Mouse (Mus musculus): ENCODE data around the gene Lrp2bp. TPM values are rescaled to one million over a fixed set of nuclear protein-coding genes. Genes with fewer than 3 reads are reported as not detected.

The Lrp2bp gene
- total RNA-seq, 2 experiments from 2014 or later: 0.11 to 0.58 TPM

DNA sequence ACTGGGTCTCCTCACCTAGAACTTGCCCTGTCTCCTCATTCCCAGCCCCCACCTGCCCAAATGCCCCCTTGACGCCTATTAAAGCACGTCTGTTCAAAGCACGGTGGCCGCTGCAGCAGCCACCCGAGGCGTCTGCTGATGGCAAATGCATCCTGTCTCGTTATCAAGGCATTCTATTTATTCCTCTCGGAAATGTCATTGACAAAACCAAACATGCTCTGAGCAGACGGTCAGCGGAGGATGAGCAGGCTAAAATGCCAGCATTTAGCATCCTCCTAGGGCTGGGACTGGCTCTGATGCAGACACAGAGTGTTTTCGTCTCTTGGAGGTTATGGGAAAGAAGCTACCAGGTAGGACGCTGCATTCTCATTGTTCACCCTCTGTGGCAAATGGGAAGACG, 41.2 kb downstream of the Lrp2bp start:
- DNase-seq (ENCODE audit: extremely low spot score in 1 of 2, low spot score in 2 of 2): peak; percentile 6 to 39
- no peak overlapping the region for H3K4me3 ChIP-seq
- peak overlapping the region; percentile 53 for H3K27ac ChIP-seq
- no peak for TF ChIP-seq CTCF (IDR thresholded peaks at IDR 0.05)
- intact Hi-C loops (cut with DNase I): no loop called here

DNA sequence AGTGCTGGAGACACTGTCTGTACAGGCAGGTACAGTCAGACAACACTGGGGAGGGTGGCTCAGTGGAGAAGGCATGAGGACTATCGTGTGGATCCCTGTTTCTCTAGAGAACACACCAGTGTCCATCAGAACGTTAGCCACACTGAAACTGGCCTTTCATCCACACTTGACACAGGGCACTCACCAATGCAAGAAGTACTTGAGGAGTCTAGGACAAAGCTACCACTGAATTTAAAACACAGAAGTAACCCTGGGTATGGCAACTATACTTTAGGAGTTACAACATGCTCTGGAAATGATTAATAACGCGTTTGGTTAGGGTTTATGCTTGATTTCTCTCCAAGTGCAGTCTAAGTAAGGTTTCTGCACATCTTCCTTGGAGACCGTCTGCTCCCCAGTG, 73.7 kb downstream of the Lrp2bp start:
- no peak overlapping the region for H3K27ac ChIP-seq
- H3K4me3 ChIP-seq: no peak overlapping the region
- DNase-seq (ENCODE audit: extremely low spot score in 1 of 2, low spot score in 2 of 2): no peak
- intact Hi-C loops (cut with DNase I): no loop called here
- no peak for TF ChIP-seq CTCF (IDR thresholded peaks at IDR 0.05)

DNA sequence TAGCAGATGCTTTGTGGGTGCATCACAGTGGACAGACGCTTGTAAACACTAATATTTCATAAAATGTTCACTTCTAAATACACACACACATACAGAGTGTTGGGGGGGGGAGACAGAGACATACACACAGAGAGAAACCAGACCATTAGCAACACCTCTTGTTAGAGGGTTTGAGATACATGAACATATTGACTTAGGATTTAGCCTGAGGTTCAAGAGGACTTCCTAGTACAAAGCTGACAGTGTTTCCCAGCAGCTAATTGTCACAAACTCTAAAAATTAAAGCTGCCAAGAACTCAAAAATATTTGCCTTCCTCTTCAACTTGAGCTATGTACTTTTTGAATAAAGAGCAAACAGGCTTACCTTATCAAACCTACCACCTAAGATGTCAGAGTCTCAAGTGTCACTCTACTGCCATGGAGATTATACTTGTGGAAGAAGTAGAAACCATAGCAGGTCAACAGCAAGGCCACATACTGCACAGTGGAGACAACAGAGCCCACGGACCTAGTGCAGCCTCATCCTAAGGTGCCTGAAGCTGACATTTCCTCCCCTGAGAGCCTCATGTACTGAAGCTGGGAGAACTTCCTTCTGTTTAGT, 74.5 kb downstream of the Lrp2bp start:
- intact Hi-C loops (cut with DNase I): no loop called here
- DNase-seq (ENCODE audit: extremely low spot score in 1 of 2, low spot score in 2 of 2): no peak
- H3K4me3 ChIP-seq: no peak overlapping the region
- no peak overlapping the region for H3K27ac ChIP-seq
- no peak for TF ChIP-seq CTCF (IDR thresholded peaks at IDR 0.05)

DNA sequence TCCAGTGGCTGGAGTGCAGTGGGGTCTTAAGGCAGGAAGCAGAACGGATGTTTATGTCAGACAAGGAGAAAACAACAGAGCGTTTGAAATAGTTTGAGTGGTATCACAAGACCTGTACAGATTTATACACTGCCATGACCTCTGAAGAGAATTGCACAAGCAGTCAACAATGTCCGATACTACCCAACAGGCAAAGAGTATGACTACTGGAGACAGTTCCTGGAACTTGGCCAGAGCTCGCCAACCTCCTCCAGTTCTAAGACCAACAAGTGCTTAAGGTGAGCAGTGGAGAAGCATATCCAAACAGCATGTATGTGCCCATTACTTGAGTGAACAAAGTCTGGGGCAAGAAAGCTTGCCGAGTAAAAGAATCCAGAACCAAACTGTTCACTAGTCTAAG, 76.1 kb downstream of the Lrp2bp start:
- intact Hi-C loops (cut with DNase I): no loop called here
- no peak for DNase-seq (ENCODE audit: extremely low spot score in 1 of 2, low spot score in 2 of 2)
- no peak overlapping the region for H3K4me3 ChIP-seq
- no peak for TF ChIP-seq CTCF (IDR thresholded peaks at IDR 0.05)
- no peak overlapping the region for H3K27ac ChIP-seq

DNA sequence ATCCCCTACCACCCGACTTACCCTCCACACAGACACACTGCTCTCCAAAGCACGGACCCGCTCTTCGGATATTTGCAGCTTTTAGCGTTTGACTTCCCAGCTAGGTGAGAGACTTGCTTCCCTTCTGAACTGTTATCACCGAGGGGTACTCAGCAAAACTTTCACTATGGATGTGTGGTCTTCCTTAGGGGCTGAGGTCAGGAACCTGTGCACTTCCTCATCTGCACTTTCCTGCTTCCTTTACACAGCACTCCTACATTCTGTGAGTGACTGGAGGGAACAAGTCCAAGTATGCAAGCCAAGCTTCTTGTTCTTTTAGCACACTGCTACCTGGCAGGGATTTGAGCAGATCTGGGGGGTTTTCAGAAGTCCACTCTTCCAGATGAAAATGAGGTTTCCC, 79.8 kb downstream of the Lrp2bp start:
- DNase-seq (ENCODE audit: extremely low spot score in 1 of 2, low spot score in 2 of 2): no peak
- intact Hi-C loops (cut with DNase I): no loop called here
- H3K27ac ChIP-seq: no peak overlapping the region
- no peak overlapping the region for H3K4me3 ChIP-seq
- TF ChIP-seq CTCF (IDR thresholded peaks at IDR 0.05): no peak

Other genes with a start within 250 kb of the Lrp2bp start
- gene Pdlim3, start 113.8 kb upstream of the Lrp2bp start, total RNA-seq (2021): 1 to 10 TPM; 2.2 to 2.4 TPM
- gene Ccdc110, start 64.7 kb upstream of the Lrp2bp start, total RNA-seq (2021): 1 to 10 TPM in 1 of 2 experiments, under 1 TPM in 1; 0.84 to 1.3 TPM
- 1 to 10 TPM; 1.7 to 2.9 TPM for gene 1700029J07Rik, start 24.1 kb upstream of the Lrp2bp start, total RNA-seq (2021)
- 10 to 100 TPM; 50.9 to 54.2 TPM for gene Ufsp2, start 23.8 kb upstream of the Lrp2bp start, total RNA-seq (2021)
- gene Ankrd37, start 6.4 kb downstream of the Lrp2bp start, total RNA-seq (2021): 1 to 10 TPM; 7.1 to 8.2 TPM
- 10 to 100 TPM; 21.6 to 22.4 TPM for gene Cfap97, start 152.5 kb downstream of the Lrp2bp start, total RNA-seq (2021)
- 10 to 100 TPM; 45.7 to 48.0 TPM for gene Snx25, start 152.9 kb downstream of the Lrp2bp start, total RNA-seq (2021)
- 100 to 1,000 TPM; 535 to 559 TPM for gene Slc25a4, start 212.0 kb downstream of the Lrp2bp start, total RNA-seq (2021)